Mouse (Mus musculus) thymus, adult 2 months (tissue): ENCODE data around the gene Frs3.

ENCODE experiments used
- CTCF ChIP-seq: fragments of 200-500 bp; IDR thresholded peaks from 2 replicates; pipeline ENCODE4 v1.5.1; 2012; ENCODE audit warnings: mild to moderate bottlenecking, control low read depth, low read length, moderate library complexity, borderline replicate concordance; ENCODE audit not compliant: control insufficient read depth, poor library complexity, insufficient read depth; ENCODE audit errors: extremely low read depth
- POLR2A ChIP-seq: fragments of 200-500 bp; IDR thresholded peaks from 2 replicates; pipeline ENCODE4 v1.6.1; 2012; ENCODE audit warnings: mild to moderate bottlenecking, low read length, control low read depth, moderate library complexity; ENCODE audit not compliant: control insufficient read depth, poor library complexity, insufficient read depth; ENCODE audit errors: extremely low read depth

- TF ChIP-seq CTCF (no peak), POLR2A (no peak)
Observed at GRCm38 (mm10) chr17:47749626-47750025, 60.8 kb downstream of the Frs3 start.
